Mouse (Mus musculus) embryonic facial prominence, embryonic 13.5 days (tissue): ENCODE data around the gene Mtmr4. TPM values are rescaled to one million over a fixed set of nuclear protein-coding genes. Genes with fewer than 3 reads are reported as not detected.

Experiments used
- ATAC-seq: fragments of 200-750 bp; cut with Nextera tagmentation; 2 replicates; pipeline ENCODE4 v1.8.0; 2017; ENCODE audit warnings: low read depth; ENCODE audit not compliant: insufficient number of reproducible peaks, insufficient read depth, low FRiP score, low TSS enrichment
- H3K27ac ChIP-seq: fragments of 300-500 bp; sonication (generic); 2 replicates; pipeline ENCODE4 v1.5.1; 2015; ENCODE audit warnings: moderate library complexity, mild to moderate bottlenecking, inconsistent platforms
- H3K27me3 ChIP-seq: fragments of 300-500 bp; sonication (generic); 2 replicates; pipeline ENCODE4 v1.6.1; 2015; ENCODE audit warnings: mild to moderate bottlenecking, inconsistent platforms
- H3K36me3 ChIP-seq: fragments of 300-500 bp; sonication (generic); 2 replicates; pipeline ENCODE4 v1.6.1; 2015; ENCODE audit warnings: mild to moderate bottlenecking, inconsistent platforms
- H3K4me1 ChIP-seq: fragments of 300-500 bp; sonication (generic); 2 replicates; pipeline ENCODE4 v1.6.1; 2015; ENCODE audit warnings: inconsistent platforms
- H3K4me2 ChIP-seq: fragments of 300-500 bp; sonication (generic); 2 replicates; pipeline ENCODE4 v1.6.1; 2015; ENCODE audit warnings: moderate library complexity, mild to moderate bottlenecking, inconsistent platforms
- H3K4me3 ChIP-seq: fragments of 300-500 bp; sonication (generic); 2 replicates; pipeline ENCODE4 v1.5.1; 2015; ENCODE audit warnings: mild to moderate bottlenecking, inconsistent platforms
- H3K9ac ChIP-seq: fragments of 300-500 bp; sonication (generic); 2 replicates; pipeline ENCODE4 v1.6.1; 2015; ENCODE audit warnings: mild to moderate bottlenecking, inconsistent platforms
- H3K9me3 ChIP-seq: fragments of 300-500 bp; sonication (generic); 2 replicates; pipeline ENCODE4 v1.6.1; 2016; ENCODE audit warnings: inconsistent platforms
- WGBS: fragments of 180-500 bp; shearing (Covaris S2); methylation state at CpG from one replicate; pipeline ENCODE4 v1.1.7; 2015; ENCODE audit warnings: mixed read lengths; 5-methylcytosine and 5-hydroxymethylcytosine counted together
- polyA plus RNA-seq: library from polyadenylated mRNA; unstranded; fragments of >200 nt; fragmentation: Nextera tagmentation; extraction: Ambion mirVana; gene quantifications from 2 replicates; pipeline ENCODE4 v1.2.1, GENCODE M21; 2015

The Mtmr4 gene
- polyA plus RNA-seq, 1 experiment from 2014 or later, result 31.9 TPM

GRCm38 (mm10) chr11:87584711-87585505, 7.1 kb upstream of the Mtmr4 start:
- H3K4me1 ChIP-seq, result peaks cover 12% of the 10 kb centered on the region
- ATAC-seq, result no peak

GRCm38 (mm10) chr11:87587211-87587874, 4.6 kb upstream of the Mtmr4 start:
- Histone ChIP-seq H3K27me3 (no peaks in the 10 kb centered on the region), H3K36me3 (no peaks in the 10 kb centered on the region), H3K9me3 (no peaks in the 10 kb centered on the region), H3K4me2 (no peak overlapping the region), H3K4me1 (peaks cover 22% of the 10 kb centered on the region), H3K9ac (no peak overlapping the region), H3K4me3 (no peak overlapping the region), H3K27ac (no peak overlapping the region)
- WGBS, result 87% methylated on average over 5 of the region's 5 CpGs
- ATAC-seq, result no peak

More at GRCm38 (mm10) chr11:87584711-87585505, 7.1 kb upstream of the Mtmr4 start:
- Histone ChIP-seq H3K9ac (no peak overlapping the region), H3K36me3 (no peaks in the 10 kb centered on the region), H3K9me3 (no peaks in the 10 kb centered on the region), H3K27me3 (no peaks in the 10 kb centered on the region; the same call in 1 of the 2 replicates), H3K27ac (no peak overlapping the region), H3K4me3 (no peak overlapping the region), H3K4me2 (no peak overlapping the region)
- 77% methylated on average over 10 of the region's 10 CpGs for WGBS

- no peak for ATAC-seq
- 90% methylated on average over 8 of the region's 8 CpGs for WGBS
- no peaks in the 10 kb centered on the region for H3K27me3 ChIP-seq
- H3K4me1 ChIP-seq, result peaks cover 44% of the 10 kb centered on the region
- H3K4me2 ChIP-seq, result peak overlapping the region; percentile 81
- H3K27ac ChIP-seq, result no peak overlapping the region
- peak overlapping the region; percentile 91; the same call in 1 of the 2 replicates for H3K9ac ChIP-seq
- no peaks in the 10 kb centered on the region for H3K9me3 ChIP-seq
- no peak overlapping the region for H3K4me3 ChIP-seq
- 0 out of 2 replicates have a peak, but pooled peaks cover 8% of the 10 kb centered on the region for H3K36me3 ChIP-seq
Measured at GRCm38 (mm10) chr11:87589605-87590004, 2.4 kb upstream of the Mtmr4 start.

GRCm38 (mm10) chr11:87590841-87591525, 979 bp upstream of the Mtmr4 start:
- H3K27me3 ChIP-seq, result no peaks in the 10 kb centered on the region
- peak overlapping the region; percentile 91 for H3K9ac ChIP-seq
- peak overlapping the region; percentile 82 for H3K4me3 ChIP-seq
- H3K9me3 ChIP-seq, result no peaks in the 10 kb centered on the region
- H3K36me3 ChIP-seq, result 0 out of 2 replicates have a peak, but pooled peaks cover 8% of the 10 kb centered on the region
- peak overlapping the region; percentile 96 for H3K27ac ChIP-seq
- H3K4me1 ChIP-seq, result peaks cover 54% of the 10 kb centered on the region
- WGBS, result 2% methylated on average over 25 of the region's 25 CpGs
- no peak for ATAC-seq
- peak overlapping the region; percentile 81 for H3K4me2 ChIP-seq

- H3K9ac ChIP-seq, result peak overlapping the region; percentile 86
- under 1% methylated on average over 15 of the region's 15 CpGs for WGBS
- peaks cover 12% of the 10 kb centered on the region for H3K36me3 ChIP-seq
- H3K27ac ChIP-seq, result peak overlapping the region; percentile 96
- no peaks in the 10 kb centered on the region for H3K9me3 ChIP-seq
- ATAC-seq, result no peak
- H3K27me3 ChIP-seq, result no peaks in the 10 kb centered on the region
- peak overlapping the region; percentile 82 for H3K4me3 ChIP-seq
- peak overlapping the region; percentile 95 for H3K4me2 ChIP-seq
- peaks cover 67% of the 10 kb centered on the region for H3K4me1 ChIP-seq
Measured at GRCm38 (mm10) chr11:87592354-87592695, 363 bp downstream of the Mtmr4 start.

- no peak for ATAC-seq
- peaks cover 67% of the 10 kb centered on the region for H3K4me1 ChIP-seq
- WGBS, result 35% methylated on average over 13 of the region's 13 CpGs
- H3K9ac ChIP-seq, result peak overlapping the region; percentile 86
- peak overlapping the region; percentile 95 for H3K4me2 ChIP-seq
- H3K27me3 ChIP-seq, result no peaks in the 10 kb centered on the region
- H3K9me3 ChIP-seq, result no peaks in the 10 kb centered on the region
- peaks cover 18% of the 10 kb centered on the region for H3K36me3 ChIP-seq
- H3K27ac ChIP-seq, result peak overlapping the region; percentile 96
- H3K4me3 ChIP-seq, result peak overlapping the region; percentile 82
Measured at GRCm38 (mm10) chr11:87592713-87593598, 994 bp downstream of the Mtmr4 start.

- peak overlapping the region; percentile 92 for H3K4me2 ChIP-seq
- peak overlapping the region; percentile 88 for H3K4me3 ChIP-seq
- peaks cover 50% of the 10 kb centered on the region for H3K4me1 ChIP-seq
- H3K9ac ChIP-seq, result peak overlapping the region; percentile 95
- peak overlapping the region; percentile 90 for H3K27ac ChIP-seq
- peak; percentile 62 for ATAC-seq
- H3K9me3 ChIP-seq, result no peaks in the 10 kb centered on the region
- peaks cover 43% of the 10 kb centered on the region for H3K36me3 ChIP-seq
- H3K27me3 ChIP-seq, result no peaks in the 10 kb centered on the region
- under 1% methylated on average over 32 of the region's 37 CpGs for WGBS
Measured at GRCm38 (mm10) chr11:87595327-87595841, 3.4 kb downstream of the Mtmr4 start.

- no peaks in the 10 kb centered on the region for H3K27me3 ChIP-seq
- H3K36me3 ChIP-seq, result peaks cover 49% of the 10 kb centered on the region
- peak overlapping the region; percentile 95 for H3K9ac ChIP-seq
- H3K4me3 ChIP-seq, result peak overlapping the region; percentile 88
- H3K4me2 ChIP-seq, result peak overlapping the region; percentile 92
- 3% methylated on average over 7 of the region's 7 CpGs for WGBS
- H3K9me3 ChIP-seq, result no peaks in the 10 kb centered on the region
- H3K4me1 ChIP-seq, result peaks cover 45% of the 10 kb centered on the region
- no peak for ATAC-seq
- H3K27ac ChIP-seq, result peak overlapping the region; percentile 90
Measured at GRCm38 (mm10) chr11:87595976-87596375, 4.0 kb downstream of the Mtmr4 start.

GRCm38 (mm10) chr11:87596492-87596891, 4.5 kb downstream of the Mtmr4 start:
- peaks cover 45% of the 10 kb centered on the region for H3K4me1 ChIP-seq
- H3K4me3 ChIP-seq, result peak overlapping the region; percentile 88
- H3K9ac ChIP-seq, result peak overlapping the region; percentile 95
- H3K4me2 ChIP-seq, result peak overlapping the region; percentile 92
- H3K27ac ChIP-seq, result peak overlapping the region; percentile 90
- ATAC-seq, result no peak
- no peaks in the 10 kb centered on the region for H3K27me3 ChIP-seq
- H3K36me3 ChIP-seq, result peaks cover 54% of the 10 kb centered on the region
- 30% methylated on average over 2 of the region's 2 CpGs for WGBS
- H3K9me3 ChIP-seq, result no peaks in the 10 kb centered on the region

- H3K27ac ChIP-seq, result no peak overlapping the region
- ATAC-seq, result no peak
- peak overlapping the region; percentile 7; the same call in 1 of the 2 replicates for H3K9ac ChIP-seq
- H3K36me3 ChIP-seq, result peaks cover 59% of the 10 kb centered on the region
- no peaks in the 10 kb centered on the region for H3K9me3 ChIP-seq
- H3K4me2 ChIP-seq, result no peak overlapping the region
- no peaks in the 10 kb centered on the region for H3K27me3 ChIP-seq
- peaks cover 45% of the 10 kb centered on the region for H3K4me1 ChIP-seq
- H3K4me3 ChIP-seq, result no peak overlapping the region
Measured at GRCm38 (mm10) chr11:87597061-87597460, 5.1 kb downstream of the Mtmr4 start.
